Mouse (Mus musculus) midbrain, embryonic 11.5 days (tissue): ENCODE measurements around the gene Slc8b1. TPM values are rescaled to one million over a fixed set of nuclear protein-coding genes. Genes with fewer than 3 reads are reported as not detected.

Source experiments
- ATAC-seq: fragments of 200-750 bp; cut with Nextera tagmentation; 2 replicates; pipeline ENCODE4 v1.8.0; 2017; ENCODE audit warnings: moderate TSS enrichment, moderate library complexity; ENCODE audit not compliant: low FRiP score
- DNase-seq: peaks from one replicate; pipeline ENCODE4 v3.0.0; 2015; ENCODE audit warnings: low spot score; ENCODE audit errors: missing footprints
- H3K27ac ChIP-seq: fragments of 300-500 bp; sonication (generic); 2 replicates; pipeline ENCODE4 v1.5.1; 2014; ENCODE audit warnings: low read depth, low read length
- H3K27me3 ChIP-seq: fragments of 300-500 bp; sonication (generic); 2 replicates; pipeline ENCODE4 v1.6.1; 2014; ENCODE audit warnings: mild to moderate bottlenecking, low read length, moderate library complexity, mixed read lengths; ENCODE audit not compliant: control insufficient read depth, insufficient read depth
- H3K36me3 ChIP-seq: fragments of 300-500 bp; sonication (generic); 2 replicates; pipeline ENCODE4 v1.6.1; 2014; ENCODE audit warnings: mild to moderate bottlenecking, low read length, moderate library complexity, mixed read lengths; ENCODE audit not compliant: control insufficient read depth, insufficient read depth
- H3K4me1 ChIP-seq: fragments of 300-500 bp; sonication (generic); 2 replicates; pipeline ENCODE4 v1.6.1; 2014; ENCODE audit warnings: low read length; ENCODE audit not compliant: control insufficient read depth, insufficient read depth
- H3K4me2 ChIP-seq: fragments of 300-500 bp; sonication (generic); 2 replicates; pipeline ENCODE4 v1.6.1; 2014; ENCODE audit warnings: mild to moderate bottlenecking, moderate library complexity
- H3K4me3 ChIP-seq: fragments of 300-500 bp; sonication (generic); 2 replicates; pipeline ENCODE4 v1.5.1; 2014; ENCODE audit warnings: low read depth, low read length
- H3K9ac ChIP-seq: fragments of 300-500 bp; sonication (generic); 2 replicates; pipeline ENCODE4 v1.6.1; 2014; ENCODE audit warnings: low read length
- H3K9me3 ChIP-seq: fragments of 300-500 bp; sonication (generic); 2 replicates; pipeline ENCODE4 v1.6.1; 2016; ENCODE audit warnings: low read length; ENCODE audit not compliant: control insufficient read depth
- WGBS: fragments of 180-500 bp; shearing (Covaris S2); extraction: QIAGEN DNeasy Blood & Tissue Kit; methylation state at CpG from one replicate; pipeline ENCODE4 v1.1.7; 2014; 5-methylcytosine and 5-hydroxymethylcytosine counted together
- polyA plus RNA-seq: library from polyadenylated mRNA; unstranded; fragments of >200 nt; fragmentation: Nextera tagmentation; extraction: Ambion mirVana; gene quantifications from 2 replicates; pipeline ENCODE4 v1.2.1, GENCODE M21; 2014

Gene Slc8b1
- polyA plus RNA-seq, 1 experiment from 2014 or later, result 1.3 TPM

- Histone ChIP-seq H3K9ac (no peak within 1 kb of the TSS), H3K9me3 (no peaks in the 10 kb centered on the region), H3K27ac (no peak within 1 kb of the TSS), H3K4me2 (no peak within 1 kb of the TSS), H3K4me1 (no peaks in the 10 kb centered on the region), H3K27me3 (no peaks in the 10 kb centered on the region), H3K36me3 (no peaks in the 10 kb centered on the region), H3K4me3 (no peak within 1 kb of the TSS)
- ATAC-seq (no peak), DNase-seq (no peak)
- WGBS, result 82% methylated on average over 8 of the region's 8 CpGs
Measured at GRCm38 (mm10) chr5:120472770-120473169, 38.2 kb upstream of the Slc8b1 start, which contains the start of gene Sdsl. Gene Sdsl, minus strand, starts transcription at chr5:120472810.

GRCm38 (mm10) chr5:120473361-120473760 is 37.6 kb upstream of the Slc8b1 start:
- Histone ChIP-seq H3K27ac (no peak overlapping the region), H3K4me2 (no peak overlapping the region), H3K4me1 (no peaks in the 10 kb centered on the region), H3K9ac (no peak overlapping the region), H3K9me3 (no peaks in the 10 kb centered on the region), H3K36me3 (no peaks in the 10 kb centered on the region), H3K27me3 (no peaks in the 10 kb centered on the region), H3K4me3 (no peak overlapping the region)
- DNase-seq (no peak), ATAC-seq (no peak)
- 89% methylated on average over 2 of the region's 2 CpGs for WGBS

GRCm38 (mm10) chr5:120475861-120476260 is 35.1 kb upstream of the Slc8b1 start:
- Histone ChIP-seq H3K9ac (no peak overlapping the region), H3K27ac (no peak overlapping the region), H3K4me1 (no peaks in the 10 kb centered on the region), H3K4me2 (no peak overlapping the region), H3K36me3 (no peaks in the 10 kb centered on the region), H3K27me3 (no peaks in the 10 kb centered on the region), H3K4me3 (no peak overlapping the region), H3K9me3 (no peaks in the 10 kb centered on the region)
- no peak for ATAC-seq
- no peak for DNase-seq
- 51% methylated on average over 8 of the region's 8 CpGs for WGBS

- Histone ChIP-seq H3K4me1 (no peaks in the 10 kb centered on the region), H3K27me3 (no peaks in the 10 kb centered on the region), H3K9me3 (no peaks in the 10 kb centered on the region), H3K4me3 (no peak within 1 kb of the TSS), H3K36me3 (no peaks in the 10 kb centered on the region), H3K27ac (no peak within 1 kb of the TSS), H3K4me2 (no peak within 1 kb of the TSS), H3K9ac (no peak within 1 kb of the TSS)
- ATAC-seq (no peak), DNase-seq (no peak)
- 16% methylated on average over 12 of the region's 13 CpGs for WGBS
Measured at GRCm38 (mm10) chr5:120476296-120476695, 34.7 kb upstream of the Slc8b1 start, which contains the start of gene Sds. Gene Sds, plus strand, starts transcription at chr5:120476526.

GRCm38 (mm10) chr5:120477993-120478392 is 33.0 kb upstream of the Slc8b1 start:
- Histone ChIP-seq H3K36me3 (no peaks in the 10 kb centered on the region), H3K9me3 (no peaks in the 10 kb centered on the region), H3K4me1 (no peaks in the 10 kb centered on the region), H3K27me3 (no peaks in the 10 kb centered on the region), H3K9ac (no peak overlapping the region), H3K4me2 (no peak overlapping the region), H3K27ac (no peak overlapping the region), H3K4me3 (no peak overlapping the region)
- DNase-seq (no peak), ATAC-seq (no peak)
- 91% methylated on average over 5 of the region's 5 CpGs for WGBS

- no peak for DNase-seq
- Histone ChIP-seq H3K4me2 (no peak overlapping the region), H3K9me3 (no peaks in the 10 kb centered on the region), H3K27ac (no peak overlapping the region), H3K9ac (no peak overlapping the region), H3K27me3 (no peaks in the 10 kb centered on the region), H3K36me3 (no peaks in the 10 kb centered on the region), H3K4me3 (no peak overlapping the region), H3K4me1 (no peaks in the 10 kb centered on the region)
- WGBS, result 67% methylated on average over 4 of the region's 4 CpGs
- no peak for ATAC-seq
Measured at GRCm38 (mm10) chr5:120479538-120479937, 31.4 kb upstream of the Slc8b1 start.

- no peak for DNase-seq
- Histone ChIP-seq H3K36me3 (no peaks in the 10 kb centered on the region), H3K9ac (no peak overlapping the region), H3K27ac (no peak overlapping the region), H3K4me3 (no peak overlapping the region), H3K4me2 (no peak overlapping the region), H3K4me1 (no peaks in the 10 kb centered on the region), H3K9me3 (no peaks in the 10 kb centered on the region), H3K27me3 (no peaks in the 10 kb centered on the region)
- no peak for ATAC-seq
- WGBS, result 69% methylated on average over 9 of the region's 9 CpGs
Measured at GRCm38 (mm10) chr5:120481205-120481604, 29.8 kb upstream of the Slc8b1 start.

- Histone ChIP-seq H3K4me1 (no peaks in the 10 kb centered on the region), H3K4me2 (no peak overlapping the region), H3K9ac (no peak overlapping the region), H3K27ac (no peak overlapping the region), H3K27me3 (no peaks in the 10 kb centered on the region), H3K9me3 (no peaks in the 10 kb centered on the region), H3K4me3 (no peak overlapping the region), H3K36me3 (no peaks in the 10 kb centered on the region; the same call in 1 of the 2 replicates)
- DNase-seq (no peak), ATAC-seq (no peak)
- 86% methylated on average over 19 of the region's 19 CpGs for WGBS
Measured at GRCm38 (mm10) chr5:120483399-120483798, 27.6 kb upstream of the Slc8b1 start.

- Histone ChIP-seq H3K4me3 (no peak overlapping the region), H3K9me3 (no peaks in the 10 kb centered on the region), H3K4me2 (no peak overlapping the region), H3K27ac (no peak overlapping the region), H3K4me1 (no peaks in the 10 kb centered on the region), H3K36me3 (peaks cover 3% of the 10 kb centered on the region; the same call in 1 of the 2 replicates), H3K27me3 (no peaks in the 10 kb centered on the region), H3K9ac (no peak overlapping the region)
- 87% methylated on average over 8 of the region's 8 CpGs for WGBS
- DNase-seq (no peak), ATAC-seq (no peak)
Measured at GRCm38 (mm10) chr5:120487844-120488243, 23.1 kb upstream of the Slc8b1 start.
